Mouse (Mus musculus) forebrain, embryonic 13.5 days (tissue): ENCODE measurements around the gene Osbpl11. TPM values are rescaled to one million over a fixed set of nuclear protein-coding genes. Genes with fewer than 3 reads are reported as not detected.

Source experiments
- ATAC-seq: fragments of 200-750 bp; cut with Nextera tagmentation; 2 replicates; pipeline ENCODE4 v1.8.0; 2017
- H3K27ac ChIP-seq: fragments of 300-500 bp; sonication (generic); 2 replicates; pipeline ENCODE4 v1.5.1; 2015; ENCODE audit warnings: inconsistent platforms, mild to moderate bottlenecking, moderate library complexity
- H3K27me3 ChIP-seq: fragments of 300-500 bp; sonication (generic); 2 replicates; pipeline ENCODE4 v1.6.1; 2015; ENCODE audit warnings: mild to moderate bottlenecking, inconsistent platforms
- H3K36me3 ChIP-seq: fragments of 300-500 bp; sonication (generic); 2 replicates; pipeline ENCODE4 v1.6.1; 2015; ENCODE audit warnings: mild to moderate bottlenecking, inconsistent platforms; ENCODE audit not compliant: poor library complexity, severe bottlenecking
- H3K4me1 ChIP-seq: fragments of 300-500 bp; sonication (generic); 2 replicates; pipeline ENCODE4 v1.6.1; 2015; ENCODE audit warnings: inconsistent platforms
- H3K4me2 ChIP-seq: fragments of 300-500 bp; sonication (generic); 2 replicates; pipeline ENCODE4 v1.6.1; 2015; ENCODE audit warnings: inconsistent platforms, mild to moderate bottlenecking, moderate library complexity
- H3K4me3 ChIP-seq: fragments of 300-500 bp; sonication (generic); 2 replicates; pipeline ENCODE4 v1.5.1; 2015; ENCODE audit warnings: mild to moderate bottlenecking, inconsistent platforms
- H3K9ac ChIP-seq: fragments of 300-500 bp; sonication (generic); 2 replicates; pipeline ENCODE4 v1.6.1; 2015; ENCODE audit warnings: mild to moderate bottlenecking, inconsistent platforms
- H3K9me3 ChIP-seq: fragments of 300-500 bp; sonication (generic); replicated peaks from 2 replicates; pipeline ENCODE4 v1.6.1; 2016; ENCODE audit warnings: inconsistent platforms
- WGBS: fragments of 180-500 bp; shearing (Covaris S2); methylation state at CpG from one replicate; pipeline ENCODE4 v1.1.7; 2015; 5-methylcytosine and 5-hydroxymethylcytosine counted together
- polyA plus RNA-seq: library from polyadenylated mRNA; unstranded; fragments of >200 nt; fragmentation: Nextera tagmentation; extraction: Ambion mirVana; gene quantifications from 2 replicates; pipeline ENCODE4 v1.2.1, GENCODE M21; 2015

Osbpl11 gene
- polyA plus RNA-seq, 1 experiment from 2014 or later = 14.7 TPM

- 88% methylated on average over 7 of the region's 7 CpGs for WGBS
- Histone ChIP-seq H3K36me3 (peaks cover 92% of the 10 kb centered on the region), H3K4me2 (no peak overlapping the region), H3K4me1 (no peaks in the 10 kb centered on the region), H3K9me3 (peaks cover 9% of the 10 kb centered on the region; the same call in 1 of the 2 replicates), H3K27me3 (no peaks in the 10 kb centered on the region), H3K4me3 (no peak overlapping the region), H3K27ac (no peak overlapping the region), H3K9ac (no peak overlapping the region)
- no peak for ATAC-seq
These were observed 105.1 kb downstream of the Osbpl11 start for GRCm38 (mm10) chr16:33289981-33290380.

- H3K9me3 ChIP-seq = peaks cover 9% of the 10 kb centered on the region; the same call in 1 of the 2 replicates
- no peak overlapping the region for H3K9ac ChIP-seq
- WGBS = 97% methylated on average over 7 of the region's 7 CpGs
- no peaks in the 10 kb centered on the region for H3K27me3 ChIP-seq
- H3K4me3 ChIP-seq = no peak overlapping the region
- no peak for ATAC-seq
- H3K36me3 ChIP-seq = peaks cover 95% of the 10 kb centered on the region
- H3K4me1 ChIP-seq = no peaks in the 10 kb centered on the region
- no peak overlapping the region for H3K27ac ChIP-seq
- no peak overlapping the region for H3K4me2 ChIP-seq
These were observed 107.4 kb downstream of the Osbpl11 start for GRCm38 (mm10) chr16:33292241-33292640.

Other genes with a start within 250 kb of the Osbpl11 start
- gene Iqcg, start 128.9 kb upstream of the Osbpl11 start, polyA plus RNA-seq = 4.0 and 5.4 TPM in 2 replicates
- 664 and 784 TPM in 2 replicates for gene Rpl35a, start 128.6 kb upstream of the Osbpl11 start, polyA plus RNA-seq
- gene Lmln, start 122.5 kb upstream of the Osbpl11 start, polyA plus RNA-seq = 3.2 and 3.4 TPM in 2 replicates
- 67.7 and 73.8 TPM in 2 replicates for gene Snx4, start 66.4 kb downstream of the Osbpl11 start, polyA plus RNA-seq
- 66.6 and 66.7 TPM in 2 replicates for gene Zfp148, start 195.8 kb downstream of the Osbpl11 start, polyA plus RNA-seq